Mouse (Mus musculus): ENCODE data around the gene Lime1.
A peak's percentile ranks its signal among the peaks of the same experiment; 100 is the strongest.

Gene Lime1

GRCm38 (mm10) chr2:181379778-181380177 is at the start of gene Lime1:
Gene Lime1 (plus strand): TSS chr2:181380078.
- DNase-seq (ENCODE audit: low read depth, low spot score), result no peak

- DNase-seq (ENCODE audit: low read depth, low spot score), result no peak
Observed at GRCm38 (mm10) chr2:181332542-181332941, 47.3 kb upstream of the Lime1 start.

- DNase-seq (ENCODE audit: low read depth, low spot score), result peak; percentile 85
Observed at GRCm38 (mm10) chr2:181334023-181334422, 45.9 kb upstream of the Lime1 start.

DNA sequence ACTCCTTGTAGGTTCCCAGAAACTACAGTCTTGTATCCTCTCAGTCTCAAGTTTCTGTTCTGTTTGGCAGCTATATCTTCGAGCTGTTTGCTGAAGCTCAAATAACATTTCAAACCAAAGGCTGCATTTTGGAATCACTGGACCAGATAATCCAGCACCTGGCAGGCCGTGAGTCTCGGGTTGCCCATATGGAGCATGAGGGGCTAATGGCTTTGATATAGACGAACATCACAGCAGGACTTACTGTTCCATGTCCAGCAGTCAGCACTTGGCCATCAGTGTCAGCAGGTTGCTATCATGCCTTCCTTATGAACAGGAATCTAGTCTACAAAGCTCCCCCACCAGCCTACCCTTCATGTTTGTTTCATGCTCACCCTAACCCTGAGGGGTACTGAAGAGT is 39.5 kb upstream of the Lime1 start:
- DNase-seq (ENCODE audit: low read depth, low spot score), result no peak

- DNase-seq (ENCODE audit: low read depth, low spot score), result no peak
Observed at GRCm38 (mm10) chr2:181342766-181343165, 37.1 kb upstream of the Lime1 start.

DNA sequence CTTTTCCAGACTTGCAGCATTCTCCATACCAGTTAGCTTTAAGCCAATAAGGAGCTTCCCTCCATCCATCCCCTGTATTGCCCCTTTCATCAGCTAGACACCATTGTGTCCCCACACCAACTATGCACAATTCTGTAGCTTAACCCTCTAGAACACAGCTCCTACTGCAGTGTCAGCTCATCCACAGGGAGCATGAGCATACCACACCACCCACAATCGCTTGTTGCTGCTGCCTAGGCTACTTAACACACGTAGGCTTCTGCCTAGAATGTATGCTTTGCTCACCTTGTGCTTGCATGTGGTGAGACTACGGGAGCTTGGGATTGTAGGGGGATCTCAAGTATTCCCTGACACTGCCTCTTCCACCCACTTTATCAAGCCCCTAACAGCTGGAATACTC is 23.1 kb upstream of the Lime1 start:
- no peak for DNase-seq (ENCODE audit: low read depth, low spot score)

DNA sequence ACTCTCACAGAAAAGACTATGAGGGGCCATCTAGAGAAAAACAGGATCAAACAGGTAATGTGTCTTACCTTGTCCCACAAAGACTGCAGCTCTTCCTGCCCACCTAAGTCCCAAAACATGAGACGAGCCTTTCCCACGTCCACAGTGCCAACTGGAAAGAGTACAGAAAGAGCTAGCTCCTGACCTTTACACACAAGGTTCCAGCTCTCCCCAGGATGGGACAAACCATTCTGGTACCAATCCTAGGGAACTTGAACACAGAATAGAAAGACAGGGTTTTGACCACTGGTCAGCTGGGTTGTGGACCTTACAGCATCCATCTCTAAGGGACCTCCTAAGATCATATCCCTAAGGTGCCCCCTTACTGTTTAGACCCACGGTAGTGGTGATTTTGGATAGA is 15.9 kb upstream of the Lime1 start:
- no peak for DNase-seq (ENCODE audit: low read depth, low spot score)

DNA sequence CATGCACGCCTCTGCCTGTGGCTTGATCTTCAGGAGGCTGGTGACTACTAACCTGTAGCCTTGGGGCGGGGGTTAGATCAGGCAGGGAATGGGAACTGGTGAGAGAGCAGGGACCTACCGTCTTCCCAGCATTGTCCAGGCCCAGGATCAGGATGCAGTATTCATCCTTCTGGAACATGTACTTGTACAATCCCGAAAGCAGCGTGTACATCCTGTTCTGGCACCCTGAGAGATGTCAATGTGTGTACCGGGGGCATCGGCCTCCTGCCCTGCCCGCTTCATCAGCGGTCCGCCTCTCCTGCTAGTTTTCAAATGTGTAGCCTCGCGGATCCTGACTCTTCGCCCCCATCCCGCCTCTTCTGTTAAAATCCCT is 15.4 kb upstream of the Lime1 start:
- no peak for DNase-seq (ENCODE audit: low read depth, low spot score)

DNA sequence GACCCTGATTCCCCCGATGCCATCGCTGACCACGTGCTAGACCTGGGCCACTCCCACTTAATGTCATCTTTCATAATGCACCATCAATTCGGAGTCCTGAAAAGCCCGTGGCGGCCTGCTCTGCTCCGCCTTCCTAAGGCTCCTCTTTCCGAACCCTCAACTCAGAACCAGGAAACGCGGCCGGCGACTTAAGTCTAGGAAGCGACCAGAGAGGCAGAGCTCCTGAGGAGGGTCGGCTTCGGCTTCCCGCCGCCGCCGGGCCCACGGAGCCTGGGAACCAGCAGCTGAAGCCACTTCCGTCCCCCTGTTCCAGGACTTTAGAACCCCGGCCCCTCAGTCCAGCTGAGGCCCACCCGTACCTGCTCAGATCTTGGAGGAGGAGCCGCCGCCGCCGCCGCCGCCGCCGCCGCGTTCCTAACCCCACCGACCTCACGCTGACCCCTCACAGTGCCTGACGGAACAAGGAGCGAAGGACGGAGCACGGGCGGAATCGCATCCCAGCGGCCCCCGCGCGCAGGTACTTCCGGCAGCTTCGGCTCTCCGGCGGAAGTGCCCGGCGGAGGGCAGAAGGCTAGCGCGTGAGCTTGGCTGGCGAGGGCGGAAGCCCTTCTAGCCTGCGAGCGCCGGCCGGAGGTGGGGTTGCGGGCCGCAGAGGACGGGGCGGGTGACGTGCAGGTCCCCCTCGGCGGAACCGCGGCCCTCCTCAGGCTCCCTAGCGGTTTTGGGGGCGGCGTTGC is 14.8 kb upstream of the Lime1 start, which contains the start of the genes Zgpat and Arfrp1:
Zgpat (plus strand) TSS at position 69 of the 737 bp plus-strand sequence.
Arfrp1 (minus strand) TSS at position 545 of the 737 bp plus-strand sequence.
- peak; percentile 87 for DNase-seq (ENCODE audit: low read depth, low spot score)

- no peak for DNase-seq (ENCODE audit: low read depth, low spot score)
Observed at GRCm38 (mm10) chr2:181365655-181366075, 14.2 kb upstream of the Lime1 start.

GRCm38 (mm10) chr2:181370001-181370400 is 9.9 kb upstream of the Lime1 start:
- no peak for DNase-seq (ENCODE audit: low read depth, low spot score)

- peak; percentile 83 for DNase-seq (ENCODE audit: low read depth, low spot score)
Observed at GRCm38 (mm10) chr2:181375787-181376186, 4.1 kb upstream of the Lime1 start.

DNA sequence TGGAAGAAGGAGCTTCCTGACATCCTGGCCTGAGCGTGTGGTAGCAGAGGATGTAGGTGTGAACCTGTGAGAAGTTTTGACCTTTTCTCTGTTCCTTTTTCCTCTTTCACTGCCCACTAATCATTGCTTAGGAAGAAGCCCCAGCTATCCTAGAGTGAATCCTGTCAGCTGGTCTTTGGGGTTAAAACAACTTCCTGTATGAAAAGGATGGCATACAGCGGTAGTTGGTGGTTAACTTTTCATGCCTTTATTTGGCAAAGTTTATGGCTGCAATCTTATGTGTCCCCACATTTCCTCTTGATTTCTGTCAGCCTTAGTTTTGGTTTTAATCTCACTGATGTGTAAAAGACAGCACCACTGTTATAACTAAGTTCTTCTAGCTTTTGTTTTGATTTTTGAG is 2.6 kb upstream of the Lime1 start:
- peak; percentile 55 for DNase-seq (ENCODE audit: low read depth, low spot score)

DNA sequence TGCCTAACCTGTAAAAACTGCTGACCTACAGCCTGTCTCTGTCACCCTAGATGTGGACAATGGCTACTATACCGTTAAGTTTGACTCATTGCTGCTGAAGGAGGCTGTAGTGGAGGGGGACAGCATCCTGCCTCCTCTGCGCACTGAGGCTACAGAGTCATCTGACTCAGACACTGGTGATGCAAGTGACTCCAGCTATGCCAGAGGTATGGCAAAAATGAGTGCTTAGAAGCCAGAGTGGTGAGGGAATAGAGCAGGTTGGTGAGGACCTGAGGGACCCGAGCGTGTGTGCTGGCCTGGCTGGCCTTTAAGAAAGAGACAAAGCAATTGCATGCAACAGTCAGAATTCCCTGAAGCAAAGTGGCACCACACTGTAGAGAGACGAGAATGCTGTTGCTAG is 1.2 kb upstream of the Lime1 start:
- no peak for DNase-seq (ENCODE audit: low read depth, low spot score)

GRCm38 (mm10) chr2:181380251-181380650 is 373 bp downstream of the Lime1 start:
- no peak for DNase-seq (ENCODE audit: low read depth, low spot score)

GRCm38 (mm10) chr2:181381107-181381506 is 1.2 kb downstream of the Lime1 start:
- peak; percentile 85 for DNase-seq (ENCODE audit: low read depth, low spot score)

DNA sequence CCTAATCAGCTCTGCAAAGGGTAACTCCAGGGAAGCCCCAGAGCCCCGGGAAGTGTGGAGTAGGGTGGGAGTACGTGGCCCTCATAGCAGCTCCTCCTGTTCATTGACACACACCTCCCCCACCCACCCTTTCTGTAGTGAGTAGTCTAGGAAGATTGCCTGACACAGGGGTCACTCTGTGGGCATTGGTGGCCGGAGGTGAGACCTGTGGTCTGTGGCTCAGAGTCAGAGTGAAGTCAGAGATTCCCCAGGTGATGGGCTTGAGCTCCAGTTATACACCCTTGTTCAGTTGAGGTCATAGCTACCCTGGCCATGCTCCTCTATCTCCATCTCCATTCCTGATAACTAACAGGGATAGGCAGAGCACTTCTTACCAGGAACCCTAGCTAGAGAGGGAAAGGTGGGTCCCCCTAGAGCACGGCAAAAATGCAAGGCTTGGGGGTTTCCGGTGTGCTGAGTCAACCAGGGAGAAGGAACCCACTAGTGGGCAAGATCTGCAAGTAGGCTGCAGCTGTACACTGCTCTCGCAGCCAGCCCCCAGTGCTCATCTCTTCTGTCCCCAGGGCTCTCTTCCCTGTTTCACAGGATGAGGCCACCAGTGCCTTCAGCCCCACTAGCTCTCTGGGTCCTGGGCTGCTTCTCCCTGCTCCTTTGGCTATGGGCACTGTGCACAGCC is 1.9 kb downstream of the Lime1 start:
- peak; percentile 56 for DNase-seq (ENCODE audit: low read depth, low spot score)

- DNase-seq (ENCODE audit: low read depth, low spot score), result no peak
Observed at GRCm38 (mm10) chr2:181384463-181384862, 4.6 kb downstream of the Lime1 start.

GRCm38 (mm10) chr2:181384919-181385391 is 5.1 kb downstream of the Lime1 start:
- DNase-seq (ENCODE audit: low read depth, low spot score), result no peak

DNA sequence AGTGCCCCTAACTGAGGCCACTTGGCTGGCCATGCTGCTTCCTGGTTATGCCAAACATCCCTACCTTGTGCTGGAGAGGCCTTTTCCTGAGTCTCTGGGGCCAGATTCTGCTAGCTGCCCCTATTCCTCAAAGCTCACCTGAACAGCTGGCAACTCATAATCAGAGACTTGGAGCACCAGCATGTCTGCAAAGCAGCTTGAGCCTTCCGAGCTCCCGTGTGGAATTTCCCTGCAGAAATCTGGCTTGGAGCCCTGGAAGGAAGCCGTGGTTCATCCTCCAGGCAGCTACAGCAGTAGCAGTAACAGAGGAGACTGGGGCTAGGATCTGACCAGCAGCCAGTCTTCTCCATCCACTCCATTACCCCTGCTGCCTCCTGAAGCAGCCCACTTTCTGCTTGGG is 6.0 kb downstream of the Lime1 start:
- DNase-seq (ENCODE audit: low read depth, low spot score), result no peak

GRCm38 (mm10) chr2:181386663-181387210 is 6.9 kb downstream of the Lime1 start:
- no peak for DNase-seq (ENCODE audit: low read depth, low spot score)

DNA sequence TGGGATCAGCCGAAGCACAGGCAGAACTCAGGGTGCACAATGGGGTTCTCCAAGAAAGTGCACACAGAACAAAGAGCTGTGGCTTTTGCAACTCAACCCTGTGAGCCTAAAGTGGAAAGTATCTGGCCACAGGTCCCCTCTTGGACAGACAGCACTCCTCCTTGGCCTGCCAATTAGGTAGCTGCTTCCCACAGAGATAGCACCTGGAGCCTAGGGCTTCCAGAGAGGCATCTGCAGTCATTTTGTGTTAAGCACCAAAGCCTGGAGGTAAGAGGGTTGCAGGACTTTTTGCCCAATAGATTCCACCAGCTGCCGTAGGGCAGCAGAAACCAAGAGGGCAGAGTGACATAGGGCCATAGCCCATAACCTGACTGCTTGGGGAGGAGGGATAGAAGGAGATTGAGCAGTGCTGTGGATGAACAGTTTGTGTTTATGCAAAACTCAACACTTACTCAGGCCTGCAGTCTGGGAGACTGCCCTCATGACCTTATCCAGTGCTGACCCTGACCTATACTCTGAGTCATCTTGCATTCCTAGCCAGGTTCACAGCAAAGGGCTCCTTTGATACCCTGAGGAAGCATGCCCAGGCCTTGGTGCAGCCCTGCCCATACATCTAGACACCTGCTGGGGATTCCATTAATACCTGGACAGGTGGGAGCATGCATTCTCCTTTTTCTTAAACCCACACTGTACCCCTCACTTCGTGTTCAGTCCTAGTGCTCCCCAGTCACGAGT is 10.4 kb downstream of the Lime1 start:
- DNase-seq (ENCODE audit: low read depth, low spot score), result no peak

Measured in CD4-positive, CD25-positive, alpha-beta regulatory T cell, adult 2 months (primary cell).